Mouse (Mus musculus): Measurements from ENCODE around the gene Ipmk. TPM values are rescaled to one million over a fixed set of nuclear protein-coding genes. Genes with fewer than 3 reads are reported as not detected.
"Not testable (repeated sequence)": the region's sequence is repeated elsewhere in the genome, so short reads cannot be mapped to it uniquely, and the experiment has no call there.

Gene Ipmk
- polyA plus RNA-seq, 1 experiment from 2014 or later = 21.0 TPM

DNA sequence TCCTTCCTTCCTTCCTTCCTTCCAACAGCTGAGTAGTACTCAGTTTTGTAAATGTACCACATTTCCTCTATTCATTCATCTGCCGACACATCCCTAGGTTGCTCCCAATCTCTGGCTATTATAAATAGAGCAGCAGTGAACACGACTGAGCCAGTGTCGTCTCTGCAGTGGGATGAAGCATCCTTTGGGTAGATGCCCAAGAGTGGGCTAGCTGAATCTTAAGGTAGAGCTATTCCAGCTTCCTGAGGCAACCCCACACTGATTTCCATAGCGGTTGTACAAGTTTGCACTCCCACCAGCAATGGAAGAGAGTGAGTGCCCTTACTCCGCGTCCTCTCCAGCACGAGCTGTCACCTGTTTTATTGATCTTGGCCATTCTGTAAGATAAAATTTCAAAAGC, 32.8 kb downstream of the Ipmk start:
- no peak overlapping the region for H3K4me3 ChIP-seq (ENCODE audit: low read depth, low read length)
- no peaks in the 10 kb centered on the region for H3K9me3 ChIP-seq (replicated peaks; ENCODE audit: control insufficient read depth, low read length)
- DNase-seq (ENCODE audit: low spot score) = no peak
- no peak overlapping the region for H3K27ac ChIP-seq (replicated peaks; ENCODE audit: low read depth, low read length)
- 95% methylated on average over 7 of the region's 7 CpGs for WGBS
- H3K4me2 ChIP-seq (ENCODE audit: low read depth, low read length) = no peak overlapping the region
- H3K4me1 ChIP-seq (ENCODE audit: control insufficient read depth, insufficient read depth, low read length) = no peaks in the 10 kb centered on the region
- no peaks in the 10 kb centered on the region for H3K27me3 ChIP-seq (ENCODE audit: control insufficient read depth, insufficient read depth, low read length)
- H3K9ac ChIP-seq (replicated peaks; ENCODE audit: low read length) = no peak overlapping the region
- ATAC-seq (replicated peaks; ENCODE audit: insufficient number of reproducible peaks, low FRiP score, low TSS enrichment, low read depth) = no peak
- no peaks in the 10 kb centered on the region for H3K36me3 ChIP-seq (replicated peaks; ENCODE audit: control insufficient read depth, insufficient read depth, low read depth, low read length)

DNA sequence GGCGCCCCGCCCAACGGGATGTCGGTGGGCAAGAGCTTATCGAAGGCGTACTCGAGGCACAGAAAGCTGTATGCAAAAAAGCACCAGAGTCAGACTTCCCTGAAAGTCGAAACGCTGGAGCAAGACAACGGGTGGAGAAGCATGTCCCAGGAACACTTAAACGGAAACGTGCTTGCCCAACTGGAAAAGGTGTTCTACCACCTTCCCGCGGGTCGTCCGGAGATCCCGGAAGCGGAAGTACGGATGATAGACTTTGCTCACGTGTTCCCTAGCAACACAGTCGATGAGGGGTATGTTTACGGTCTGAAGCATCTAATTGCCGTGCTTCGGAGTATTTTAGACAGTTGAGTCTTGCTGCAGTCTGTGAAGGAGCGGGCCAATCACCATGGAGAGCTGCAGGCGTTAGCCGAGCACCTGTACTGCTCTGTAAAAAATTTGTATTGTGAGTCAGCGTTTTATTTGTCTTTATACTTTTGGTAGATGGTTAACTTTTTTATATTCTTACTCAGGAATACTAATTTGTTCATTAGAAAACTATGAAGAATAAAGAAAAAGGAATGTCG, 34.0 kb downstream of the Ipmk start:
- DNase-seq (ENCODE audit: low spot score) (no peak), ATAC-seq (replicated peaks; ENCODE audit: insufficient number of reproducible peaks, low FRiP score, low TSS enrichment, low read depth) (no peak)
- no peaks in the 10 kb centered on the region for H3K9me3 ChIP-seq (replicated peaks; ENCODE audit: control insufficient read depth, low read length)
- H3K4me3 ChIP-seq (ENCODE audit: low read depth, low read length) = no peak overlapping the region
- H3K9ac ChIP-seq (replicated peaks; ENCODE audit: low read length) = no peak overlapping the region
- H3K27ac ChIP-seq (replicated peaks; ENCODE audit: low read depth, low read length) = no peak overlapping the region
- no peaks in the 10 kb centered on the region for H3K36me3 ChIP-seq (replicated peaks; ENCODE audit: control insufficient read depth, insufficient read depth, low read depth, low read length)
- H3K4me2 ChIP-seq (ENCODE audit: low read depth, low read length) = no peak overlapping the region
- no peaks in the 10 kb centered on the region for H3K27me3 ChIP-seq (ENCODE audit: control insufficient read depth, insufficient read depth, low read length)
- 91% methylated on average over 29 of the region's 29 CpGs for WGBS
- H3K4me1 ChIP-seq (ENCODE audit: control insufficient read depth, insufficient read depth, low read length) = no peaks in the 10 kb centered on the region

DNA sequence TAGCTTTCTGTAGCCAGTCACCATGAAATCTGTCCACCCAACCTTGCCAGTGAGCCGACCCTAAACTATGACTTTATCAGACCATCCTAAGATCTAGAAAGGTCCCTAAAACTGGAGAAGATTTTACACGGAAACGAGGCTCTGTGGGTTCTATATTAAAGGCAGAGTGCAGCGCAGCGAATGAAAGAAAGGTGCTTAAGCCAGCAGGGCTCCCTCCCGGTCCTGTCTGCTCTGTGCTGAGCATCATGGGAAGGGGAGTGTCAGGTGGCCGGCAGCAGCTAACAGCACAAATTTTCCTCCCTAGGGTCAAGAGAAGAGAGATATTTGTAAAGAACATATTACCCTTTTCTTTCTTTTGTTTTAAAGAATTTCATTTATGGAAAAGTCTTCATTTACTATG, 34.5 kb downstream of the Ipmk start:
- H3K4me1 ChIP-seq (ENCODE audit: control insufficient read depth, insufficient read depth, low read length) = no peaks in the 10 kb centered on the region
- ATAC-seq (replicated peaks; ENCODE audit: insufficient number of reproducible peaks, low FRiP score, low TSS enrichment, low read depth) (no peak), DNase-seq (ENCODE audit: low spot score) (no peak)
- H3K27ac ChIP-seq (replicated peaks; ENCODE audit: low read depth, low read length) = no peak overlapping the region
- no peak overlapping the region for H3K4me3 ChIP-seq (ENCODE audit: low read depth, low read length)
- WGBS = 81% methylated on average over 7 of the region's 7 CpGs
- no peaks in the 10 kb centered on the region for H3K27me3 ChIP-seq (ENCODE audit: control insufficient read depth, insufficient read depth, low read length)
- no peaks in the 10 kb centered on the region for H3K36me3 ChIP-seq (replicated peaks; ENCODE audit: control insufficient read depth, insufficient read depth, low read depth, low read length)
- no peak overlapping the region for H3K9ac ChIP-seq (replicated peaks; ENCODE audit: low read length)
- no peak overlapping the region for H3K4me2 ChIP-seq (ENCODE audit: low read depth, low read length)
- H3K9me3 ChIP-seq (replicated peaks; ENCODE audit: control insufficient read depth, low read length) = no peaks in the 10 kb centered on the region

DNA sequence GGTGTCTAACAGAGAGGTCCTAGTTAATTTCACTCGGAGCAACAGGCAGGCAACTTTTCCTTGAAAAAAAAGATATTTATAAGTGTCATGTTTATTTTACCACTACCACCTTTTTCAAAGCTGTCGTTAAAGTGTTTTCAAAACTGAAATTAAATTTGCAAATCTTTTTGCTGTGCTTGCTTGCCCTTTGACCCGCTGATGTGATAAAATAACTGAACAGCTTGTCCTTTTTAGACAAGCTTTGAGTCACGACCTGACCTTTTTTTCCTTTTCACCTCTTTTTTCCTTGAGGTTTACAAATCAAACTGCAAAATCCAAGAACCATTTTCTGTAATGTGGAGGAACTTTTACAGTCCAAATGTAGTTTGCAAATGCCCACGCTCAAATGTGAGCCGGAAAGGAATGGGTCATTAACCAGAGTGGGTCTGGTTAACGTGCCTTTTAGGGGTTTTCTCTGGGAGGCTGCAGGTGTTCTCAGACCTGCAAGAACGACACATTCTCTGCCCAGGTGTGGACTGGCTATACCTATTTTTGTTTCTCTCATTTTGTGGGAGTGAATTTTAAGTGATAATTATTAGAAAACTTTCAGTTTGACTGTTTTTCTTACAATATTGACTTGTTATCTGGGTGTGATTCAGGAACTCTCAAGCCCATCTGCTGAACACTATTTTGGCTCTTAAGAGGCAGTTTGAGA, 35.4 kb downstream of the Ipmk start:
- no peak overlapping the region for H3K27ac ChIP-seq (replicated peaks; ENCODE audit: low read depth, low read length)
- no peaks in the 10 kb centered on the region for H3K27me3 ChIP-seq (ENCODE audit: control insufficient read depth, insufficient read depth, low read length)
- ATAC-seq (replicated peaks; ENCODE audit: insufficient number of reproducible peaks, low FRiP score, low TSS enrichment, low read depth) (no peak), DNase-seq (ENCODE audit: low spot score) (no peak)
- no peaks in the 10 kb centered on the region for H3K36me3 ChIP-seq (replicated peaks; ENCODE audit: control insufficient read depth, insufficient read depth, low read depth, low read length)
- H3K4me2 ChIP-seq (ENCODE audit: low read depth, low read length) = no peak overlapping the region
- WGBS = 74% methylated on average over 8 of the region's 8 CpGs
- H3K9ac ChIP-seq (replicated peaks; ENCODE audit: low read length) = no peak overlapping the region
- no peak overlapping the region for H3K4me3 ChIP-seq (ENCODE audit: low read depth, low read length)
- no peaks in the 10 kb centered on the region for H3K9me3 ChIP-seq (replicated peaks; ENCODE audit: control insufficient read depth, low read length)
- no peaks in the 10 kb centered on the region for H3K4me1 ChIP-seq (ENCODE audit: control insufficient read depth, insufficient read depth, low read length)

DNA sequence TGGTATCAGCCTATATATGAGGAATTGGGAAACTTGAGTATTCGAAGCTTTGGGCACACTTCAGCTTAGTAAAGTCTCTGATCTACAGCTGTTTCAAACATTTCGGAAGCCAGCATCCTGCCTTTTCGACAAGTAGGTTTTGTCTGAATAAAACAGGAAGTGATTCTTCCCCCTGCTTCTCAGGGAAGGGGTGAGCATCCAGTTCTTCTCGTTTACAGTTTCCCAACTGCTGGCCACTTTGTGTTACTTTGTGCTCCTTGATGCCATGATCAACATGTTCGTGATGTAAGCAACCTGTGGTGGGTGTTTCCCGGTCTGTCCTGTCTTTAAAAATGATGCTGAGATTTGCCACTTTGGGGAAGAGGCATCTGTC, 36.0 kb downstream of the Ipmk start:
- ATAC-seq (replicated peaks; ENCODE audit: insufficient number of reproducible peaks, low FRiP score, low TSS enrichment, low read depth); H3K36me3 ChIP-seq (replicated peaks; ENCODE audit: control insufficient read depth, insufficient read depth, low read depth, low read length); DNase-seq (ENCODE audit: low spot score); H3K4me1 ChIP-seq (ENCODE audit: control insufficient read depth, insufficient read depth, low read length); H3K4me2 ChIP-seq (ENCODE audit: low read depth, low read length); H3K9me3 ChIP-seq (replicated peaks; ENCODE audit: control insufficient read depth, low read length); H3K27me3 ChIP-seq (ENCODE audit: control insufficient read depth, insufficient read depth, low read length); H3K9ac ChIP-seq (replicated peaks; ENCODE audit: low read length); H3K4me3 ChIP-seq (ENCODE audit: low read depth, low read length); H3K27ac ChIP-seq (replicated peaks; ENCODE audit: low read depth, low read length): not testable (repeated sequence)
- WGBS = 83% methylated on average over 6 of the region's 6 CpGs

DNA sequence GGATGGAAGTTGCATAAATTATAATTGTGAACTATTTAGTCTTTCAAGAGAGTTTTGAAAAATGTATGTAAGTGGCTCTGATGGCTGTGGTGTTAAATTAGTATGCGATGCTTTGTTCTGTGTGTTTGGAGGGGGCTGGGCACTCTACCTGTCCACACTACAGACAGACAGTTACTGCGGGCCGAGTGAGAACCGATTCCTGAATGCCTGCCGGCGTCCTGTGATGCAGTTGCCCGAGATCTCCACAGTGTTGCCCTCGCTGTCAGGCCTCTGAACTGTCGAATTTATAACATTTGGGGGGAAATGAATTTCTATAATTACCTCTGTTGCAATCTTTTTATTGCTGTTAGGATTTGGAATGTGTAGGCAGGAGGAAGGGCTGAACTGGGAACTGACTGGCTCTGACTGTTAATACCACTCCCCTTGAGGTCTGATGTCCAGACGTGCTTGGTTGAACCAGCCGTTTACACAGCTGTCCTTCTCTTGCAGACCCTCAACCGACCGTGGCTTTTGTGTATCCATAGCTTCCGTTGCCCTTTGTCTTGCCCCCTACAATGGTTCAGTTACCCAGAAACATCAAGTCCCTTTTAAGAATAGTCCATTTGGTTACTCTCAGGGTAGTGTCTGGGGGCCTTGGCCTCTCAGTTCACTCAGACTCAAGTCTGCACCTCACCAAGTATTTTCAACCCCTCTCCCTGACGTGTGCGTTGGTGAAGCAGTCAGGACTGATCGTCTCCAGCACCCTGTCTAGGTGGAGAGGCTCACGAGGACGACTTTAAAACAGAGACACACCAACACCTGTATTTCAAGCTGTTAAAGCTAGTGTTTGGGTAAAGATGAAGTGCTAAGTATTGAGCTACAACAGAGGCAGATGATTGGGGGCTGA, 36.8 kb downstream of the Ipmk start:
- no peak overlapping the region for H3K27ac ChIP-seq (replicated peaks; ENCODE audit: low read depth, low read length)
- no peak overlapping the region for H3K4me2 ChIP-seq (ENCODE audit: low read depth, low read length)
- no peak for DNase-seq (ENCODE audit: low spot score)
- no peak overlapping the region for H3K9ac ChIP-seq (replicated peaks; ENCODE audit: low read length)
- 72% methylated on average over 19 of the region's 19 CpGs for WGBS
- ATAC-seq (replicated peaks; ENCODE audit: insufficient number of reproducible peaks, low FRiP score, low TSS enrichment, low read depth) = no peak
- no peaks in the 10 kb centered on the region for H3K4me1 ChIP-seq (ENCODE audit: control insufficient read depth, insufficient read depth, low read length)
- no peaks in the 10 kb centered on the region for H3K36me3 ChIP-seq (replicated peaks; ENCODE audit: control insufficient read depth, insufficient read depth, low read depth, low read length)
- H3K4me3 ChIP-seq (ENCODE audit: low read depth, low read length) = no peak overlapping the region
- no peaks in the 10 kb centered on the region for H3K9me3 ChIP-seq (replicated peaks; ENCODE audit: control insufficient read depth, low read length)
- no peaks in the 10 kb centered on the region for H3K27me3 ChIP-seq (ENCODE audit: control insufficient read depth, insufficient read depth, low read length)

DNA sequence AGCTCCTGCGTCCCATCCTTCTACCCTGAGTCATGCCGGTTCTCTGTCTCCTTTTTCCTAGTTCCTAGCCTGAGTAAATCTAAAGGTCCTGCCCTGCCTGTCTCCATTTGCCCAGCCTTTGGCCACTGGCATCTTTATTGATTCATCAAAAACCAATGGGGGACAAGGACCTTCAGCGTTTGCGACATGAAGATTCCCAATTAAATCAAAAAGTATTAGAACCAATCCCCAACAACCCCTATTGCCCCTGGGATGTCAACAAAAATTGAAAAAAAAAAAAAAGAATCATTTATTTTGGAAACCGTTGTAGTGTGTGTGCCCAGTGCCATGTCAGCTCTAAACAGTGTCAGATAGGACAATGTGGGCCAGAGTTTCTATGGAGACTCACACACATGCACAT, 41.7 kb downstream of the Ipmk start:
- no peaks in the 10 kb centered on the region for H3K36me3 ChIP-seq (replicated peaks; ENCODE audit: control insufficient read depth, insufficient read depth, low read depth, low read length)
- H3K27ac ChIP-seq (replicated peaks; ENCODE audit: low read depth, low read length) = no peak overlapping the region
- H3K9me3 ChIP-seq (replicated peaks; ENCODE audit: control insufficient read depth, low read length) = no peaks in the 10 kb centered on the region
- H3K4me2 ChIP-seq (ENCODE audit: low read depth, low read length) = no peak overlapping the region
- DNase-seq (ENCODE audit: low spot score) = no peak
- H3K4me1 ChIP-seq (ENCODE audit: control insufficient read depth, insufficient read depth, low read length) = no peaks in the 10 kb centered on the region
- no peak overlapping the region for H3K9ac ChIP-seq (replicated peaks; ENCODE audit: low read length)
- ATAC-seq (replicated peaks; ENCODE audit: insufficient number of reproducible peaks, low FRiP score, low TSS enrichment, low read depth) = no peak
- no peaks in the 10 kb centered on the region for H3K27me3 ChIP-seq (ENCODE audit: control insufficient read depth, insufficient read depth, low read length)
- WGBS = 87% methylated on average over 5 of the region's 5 CpGs
- H3K4me3 ChIP-seq (ENCODE audit: low read depth, low read length) = no peak overlapping the region
